Mouse (Mus musculus): ENCODE measurements around the gene Spindoc.

GRCm38 (mm10) chr19:7317716-7318115 is 65.1 kb downstream of the Spindoc start:
- no peak for TF ChIP-seq CTCF (IDR thresholded peaks at IDR 0.05; ENCODE audit: low read depth, low read length)
- TF ChIP-seq POLR2A (IDR thresholded peaks at IDR 0.05; ENCODE audit: insufficient read depth, low read length): no peak
